Mouse (Mus musculus): Measurements from ENCODE around the gene Wnk2.
A peak's percentile ranks its signal among the peaks of the same experiment; 100 is the strongest.

Gene Wnk2

GRCm38 (mm10) chr13:49175509-49175908 lies 27.7 kb upstream of the Wnk2 start:
- no peak for DNase-seq

GRCm38 (mm10) chr13:49172971-49173596 lies 25.3 kb upstream of the Wnk2 start:
- DNase-seq = peak; percentile 96

- DNase-seq = no peak
Observed at GRCm38 (mm10) chr13:49172335-49172734, 24.5 kb upstream of the Wnk2 start.

- DNase-seq = no peak
Observed at GRCm38 (mm10) chr13:49171729-49172128, 23.9 kb upstream of the Wnk2 start.

DNA sequence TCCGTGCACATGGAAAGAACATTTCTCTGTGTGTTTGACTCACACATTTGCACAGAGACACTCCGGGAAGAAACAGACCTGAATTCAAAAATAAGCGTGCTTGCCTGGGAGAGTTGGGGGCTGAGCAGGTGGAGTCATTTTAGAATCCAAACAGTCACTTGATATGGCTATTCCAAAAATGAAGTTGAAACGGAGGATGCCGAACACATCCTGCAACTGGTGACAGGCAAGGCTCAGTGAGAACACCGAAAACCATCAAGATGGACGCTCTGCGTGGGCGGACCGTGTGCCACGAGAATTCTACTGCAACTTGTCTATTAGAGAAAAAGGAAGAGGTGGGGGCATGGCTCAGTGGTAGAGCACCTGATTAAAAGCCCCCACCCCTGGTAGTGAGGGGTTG lies 22.8 kb upstream of the Wnk2 start:
- DNase-seq = no peak

- DNase-seq = peak; percentile 96
Observed at GRCm38 (mm10) chr13:49169448-49170207, 21.8 kb upstream of the Wnk2 start.

DNA sequence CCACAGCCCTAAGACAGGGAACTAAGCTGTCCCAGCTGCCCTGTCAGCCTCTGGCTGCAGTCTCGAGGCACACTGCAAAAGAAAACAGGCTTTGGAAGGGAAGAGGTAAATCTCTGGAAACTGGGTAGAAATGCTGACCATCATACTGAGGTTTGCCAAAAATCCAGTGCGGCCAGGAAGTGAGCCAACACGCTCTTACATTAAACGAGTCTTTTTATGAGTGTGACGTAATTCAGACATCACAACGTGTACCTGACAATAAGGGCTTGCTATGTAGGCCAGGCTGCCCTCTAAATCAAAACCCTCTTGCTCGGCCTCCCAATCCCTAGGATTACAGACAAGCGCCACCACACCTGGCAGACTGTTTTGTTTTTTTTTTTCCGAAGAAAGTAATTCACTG lies 19.3 kb upstream of the Wnk2 start:
- DNase-seq = no peak

GRCm38 (mm10) chr13:49163645-49164044 lies 15.8 kb upstream of the Wnk2 start:
- no peak for DNase-seq

GRCm38 (mm10) chr13:49162722-49163121 lies 14.9 kb upstream of the Wnk2 start:
- DNase-seq = no peak

- no peak for DNase-seq
Observed at GRCm38 (mm10) chr13:49161236-49161635, 13.4 kb upstream of the Wnk2 start.

- DNase-seq = peak; percentile 27
Observed at GRCm38 (mm10) chr13:49158040-49158713, 10.4 kb upstream of the Wnk2 start.

DNA sequence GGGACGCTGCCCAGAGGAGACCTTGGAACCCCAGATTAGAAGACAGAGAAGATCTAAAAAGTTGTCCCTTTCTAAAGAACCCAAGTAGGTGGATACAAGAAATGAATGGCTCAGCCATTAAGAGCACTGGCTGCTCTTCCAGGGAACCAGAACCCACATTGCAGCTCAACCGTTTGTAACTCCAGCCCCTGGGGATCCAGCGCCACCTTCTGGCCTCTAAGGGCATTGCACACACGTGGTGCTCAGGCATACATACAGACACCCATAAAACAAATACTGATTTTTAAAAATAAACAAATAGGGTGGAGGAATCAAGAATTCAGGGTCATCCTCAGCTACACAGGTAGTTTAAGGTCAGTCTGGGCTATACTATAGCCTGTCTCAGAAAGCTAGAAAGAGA lies 8.8 kb upstream of the Wnk2 start:
- no peak for DNase-seq

GRCm38 (mm10) chr13:49154621-49155020 lies 6.8 kb upstream of the Wnk2 start:
- DNase-seq = no peak

- DNase-seq = peak; percentile 22
Observed at GRCm38 (mm10) chr13:49154028-49154427, 6.2 kb upstream of the Wnk2 start.

DNA sequence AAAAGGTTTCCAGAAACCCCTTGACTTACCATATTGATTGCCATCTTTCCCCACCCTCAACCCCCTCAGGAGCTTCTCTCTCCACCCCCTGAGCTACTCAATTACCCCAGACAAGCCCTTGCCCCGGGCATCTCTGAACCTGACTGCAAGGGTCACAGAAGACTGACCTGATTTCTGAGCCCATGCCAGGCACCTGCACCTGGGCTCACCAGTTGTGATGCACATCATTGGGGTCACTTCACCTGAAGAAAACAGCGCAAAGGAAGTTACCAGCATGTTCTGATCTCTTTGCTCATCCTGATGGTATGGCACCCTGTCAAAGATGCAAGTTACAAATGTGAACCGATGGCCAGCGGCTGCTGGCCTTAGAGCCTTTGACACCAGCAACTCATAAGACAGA lies 873 bp upstream of the Wnk2 start:
- no peak for DNase-seq

- DNase-seq = peak; percentile 43
Observed at GRCm38 (mm10) chr13:49147007-49147857, 582 bp downstream of the Wnk2 start.

- DNase-seq = peak; percentile 22
Observed at GRCm38 (mm10) chr13:49146698-49147006, 1.2 kb downstream of the Wnk2 start.

- DNase-seq = no peak
Observed at GRCm38 (mm10) chr13:49146040-49146697, 1.6 kb downstream of the Wnk2 start.

DNA sequence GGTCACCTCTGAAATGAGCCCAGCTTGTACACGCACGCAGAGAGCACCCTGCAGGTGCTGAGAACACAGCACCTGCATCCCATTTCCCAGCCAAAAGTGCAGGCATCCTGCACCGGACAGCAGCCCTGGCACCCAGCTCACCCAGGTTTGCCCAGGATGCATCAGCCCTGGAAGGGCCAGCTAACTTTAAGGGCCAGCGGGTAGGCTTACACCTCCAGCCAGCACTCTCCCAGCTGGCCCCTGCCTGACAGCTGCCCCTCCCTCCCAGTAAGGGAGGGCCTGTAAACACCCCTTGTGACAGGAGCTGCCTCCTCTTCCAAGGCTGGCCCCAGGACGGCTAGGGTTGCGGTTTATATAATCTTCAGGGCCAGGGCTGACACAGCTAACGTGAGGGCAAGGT lies 2.4 kb downstream of the Wnk2 start:
- DNase-seq = no peak

GRCm38 (mm10) chr13:49144451-49144850 lies 3.4 kb downstream of the Wnk2 start:
- no peak for DNase-seq

- no peak for DNase-seq
Observed at GRCm38 (mm10) chr13:49143323-49143722, 4.5 kb downstream of the Wnk2 start.

DNA sequence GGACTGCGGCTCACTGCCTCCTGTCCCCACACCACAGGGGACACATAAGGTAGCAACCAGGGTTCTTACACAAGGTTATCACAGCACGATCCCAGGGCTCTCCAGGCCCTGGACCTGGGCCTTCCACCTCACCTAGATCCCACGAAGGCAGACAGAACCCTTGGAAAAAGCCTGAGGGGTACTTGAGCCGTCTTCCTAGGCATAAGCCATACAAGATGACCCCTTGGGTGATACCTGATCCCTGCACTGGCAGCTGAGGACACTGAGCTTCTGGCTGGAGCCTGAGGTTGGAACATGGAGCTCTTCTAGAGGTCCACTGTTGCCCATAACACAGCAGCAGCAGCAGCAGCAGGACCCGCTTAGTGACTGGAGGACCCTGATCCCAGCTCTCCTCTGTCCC lies 5.4 kb downstream of the Wnk2 start:
- DNase-seq = no peak

- peak; percentile 75 for DNase-seq
Observed at GRCm38 (mm10) chr13:49140567-49140966, 7.2 kb downstream of the Wnk2 start.

All from kidney, postnatal 10 days (tissue).